Mouse (Mus musculus): Measurements from ENCODE around the gene Apol7e.
"Not testable (repeated sequence)": the region's sequence is repeated elsewhere in the genome, so short reads cannot be mapped to it uniquely, and the experiment has no call there.

Gene Apol7e

DNA sequence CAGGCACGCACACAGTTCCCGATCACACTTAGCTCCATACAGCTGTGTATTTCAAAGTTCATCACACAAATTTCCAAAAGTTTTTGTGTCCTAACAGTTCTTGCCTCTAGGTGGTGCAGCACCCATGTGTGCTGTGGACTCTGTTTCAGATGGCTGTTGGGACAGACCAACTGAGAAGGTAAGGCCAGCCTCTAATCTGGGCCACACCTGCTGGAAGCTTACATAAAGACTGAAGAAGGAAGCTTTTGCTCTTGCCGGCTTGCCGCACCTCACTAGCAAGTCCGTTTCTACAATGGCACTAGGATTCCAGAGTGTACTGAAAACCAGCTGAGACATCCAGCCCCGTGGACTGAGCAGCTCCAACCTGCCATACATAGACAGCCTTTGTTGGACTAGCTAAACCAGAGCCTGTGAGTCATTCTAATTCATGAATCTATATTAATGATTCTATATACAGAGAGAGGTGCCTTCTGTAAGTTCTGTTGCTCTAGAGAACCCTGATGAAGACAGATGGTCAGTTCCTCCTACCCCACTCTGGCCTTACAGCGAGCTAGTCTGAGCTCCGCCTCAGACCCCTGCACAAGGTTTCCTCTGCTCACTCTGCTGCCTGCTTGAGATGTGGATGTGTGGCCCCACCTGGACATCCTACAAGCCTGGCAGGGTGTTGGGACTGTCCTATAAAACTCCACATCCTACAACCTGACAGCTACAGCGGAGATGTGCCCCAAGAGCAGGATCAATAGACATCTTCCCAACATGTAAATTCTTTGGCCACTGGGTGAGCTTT, 42.0 kb downstream of the Apol7e start:
- DNase-seq (ENCODE audit: low read depth), result no peak

GRCm38 (mm10) chr15:77741556-77741955, 42.9 kb downstream of the Apol7e start:
- DNase-seq (ENCODE audit: low read depth), result not testable (repeated sequence)

- no peak for DNase-seq (ENCODE audit: low read depth)
These were observed 46.0 kb downstream of the Apol7e start for GRCm38 (mm10) chr15:77744632-77745031.

- DNase-seq (ENCODE audit: low read depth), result no peak
These were observed 46.4 kb downstream of the Apol7e start for GRCm38 (mm10) chr15:77745081-77745480.

GRCm38 (mm10) chr15:77746326-77746725, 47.7 kb downstream of the Apol7e start:
- no peak for DNase-seq (ENCODE audit: low read depth)

DNA sequence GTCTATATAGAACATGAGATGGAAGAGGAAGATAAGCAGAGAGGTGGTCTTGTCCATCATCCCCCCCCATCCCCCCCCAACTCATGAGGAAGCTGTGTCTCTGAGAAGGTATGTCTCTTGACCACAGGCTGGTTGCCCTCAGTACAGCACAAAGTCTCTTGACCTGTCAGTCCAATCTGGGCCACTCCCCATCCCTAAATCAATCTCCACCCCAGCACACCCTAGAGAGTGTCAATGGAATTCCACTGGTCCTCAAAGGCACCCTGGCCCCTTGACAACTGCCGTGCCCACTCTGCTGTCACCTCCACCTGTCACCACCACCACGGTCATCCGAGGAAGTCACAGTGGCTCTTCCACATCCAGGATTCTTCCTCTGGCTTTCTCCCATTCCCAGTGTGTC, 49.8 kb downstream of the Apol7e start:
- DNase-seq (ENCODE audit: low read depth), result no peak

DNA sequence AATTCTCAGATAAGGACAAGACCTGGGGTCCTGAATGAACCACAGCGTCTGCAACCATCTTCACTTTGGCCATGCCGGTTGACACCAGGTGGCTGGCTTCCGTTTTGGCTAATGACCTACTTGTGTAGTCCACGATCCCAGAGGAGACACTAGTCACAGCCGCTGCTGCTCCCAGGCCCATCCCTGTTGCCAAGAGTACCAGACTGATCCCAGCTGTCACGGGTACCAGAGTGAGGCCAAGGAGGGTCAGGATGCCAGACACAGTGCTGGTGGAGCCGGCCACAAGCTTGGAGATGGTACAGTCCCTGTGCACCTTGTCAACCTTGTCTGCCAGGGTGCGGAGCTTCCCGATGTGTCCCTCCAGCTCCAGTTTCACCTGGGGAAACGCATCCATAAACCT, 51.1 kb downstream of the Apol7e start:
- no peak for DNase-seq (ENCODE audit: low read depth)

GRCm38 (mm10) chr15:77750461-77750860, 51.8 kb downstream of the Apol7e start:
- peak; percentile 76 for DNase-seq (ENCODE audit: low read depth)

DNA sequence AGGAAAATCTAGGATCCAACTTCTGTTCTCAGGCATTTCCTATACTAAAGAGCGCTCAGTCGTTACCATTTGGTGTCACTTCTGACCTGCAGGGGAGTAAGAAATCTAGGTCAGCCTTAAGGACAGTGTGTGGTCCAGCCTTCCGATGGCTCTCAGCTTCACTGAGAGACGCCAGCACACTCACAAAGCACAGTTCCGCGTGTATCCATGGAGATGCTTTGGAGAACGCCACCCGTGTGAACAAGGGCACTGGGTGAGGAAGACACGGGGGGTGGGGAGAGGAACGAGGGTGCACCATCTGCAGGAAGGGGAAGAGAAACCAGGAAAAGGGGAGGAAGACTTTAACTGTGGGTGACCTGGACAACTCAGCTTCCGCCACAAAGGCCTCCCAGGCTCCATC, 53.8 kb downstream of the Apol7e start:
- DNase-seq (ENCODE audit: low read depth), result no peak

GRCm38 (mm10) chr15:77755132-77755531, 56.5 kb downstream of the Apol7e start:
- no peak for DNase-seq (ENCODE audit: low read depth)

GRCm38 (mm10) chr15:77756081-77756480, 57.4 kb downstream of the Apol7e start:
- no peak for DNase-seq (ENCODE audit: low read depth)

- DNase-seq (ENCODE audit: low read depth), result peak; percentile 77
These were observed 58.2 kb downstream of the Apol7e start, which contains the start of gene Apol8 for GRCm38 (mm10) chr15:77756848-77757247. Apol8 (minus strand) TSS chr15:77757003.

DNA sequence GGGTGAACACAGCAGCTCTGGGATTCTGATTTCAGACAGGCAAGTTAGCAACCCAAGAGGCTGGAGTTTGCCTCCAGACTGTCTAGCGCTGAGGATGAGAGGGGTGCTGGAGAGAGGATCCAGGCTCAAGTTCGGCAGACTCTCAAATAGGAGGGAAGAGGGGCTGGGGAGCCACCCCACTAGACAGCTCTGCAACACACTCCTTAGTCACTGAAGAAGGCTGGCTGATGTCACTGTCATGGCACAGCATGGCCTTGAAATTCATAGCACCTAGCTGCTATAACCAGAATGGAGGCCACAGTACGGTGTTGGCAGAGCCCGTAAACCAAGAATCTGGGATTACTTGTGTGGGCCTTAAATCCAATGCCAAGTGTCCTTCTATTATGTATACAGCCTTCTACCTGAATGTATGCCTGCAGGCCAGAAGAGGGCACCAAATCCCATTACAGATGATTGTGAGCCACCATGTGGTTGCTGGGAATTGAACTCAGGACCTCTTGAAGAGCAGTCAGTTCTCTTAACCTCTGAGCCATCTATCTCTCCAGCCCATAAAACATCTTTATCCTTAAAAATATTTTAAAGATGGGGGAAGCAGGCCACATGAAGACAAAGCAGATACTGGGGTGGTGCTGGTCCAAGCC, 59.0 kb downstream of the Apol7e start:
- peak; percentile 59 for DNase-seq (ENCODE audit: low read depth)

- no peak for DNase-seq (ENCODE audit: low read depth)
These were observed 61.4 kb downstream of the Apol7e start for GRCm38 (mm10) chr15:77760037-77760436.

DNA sequence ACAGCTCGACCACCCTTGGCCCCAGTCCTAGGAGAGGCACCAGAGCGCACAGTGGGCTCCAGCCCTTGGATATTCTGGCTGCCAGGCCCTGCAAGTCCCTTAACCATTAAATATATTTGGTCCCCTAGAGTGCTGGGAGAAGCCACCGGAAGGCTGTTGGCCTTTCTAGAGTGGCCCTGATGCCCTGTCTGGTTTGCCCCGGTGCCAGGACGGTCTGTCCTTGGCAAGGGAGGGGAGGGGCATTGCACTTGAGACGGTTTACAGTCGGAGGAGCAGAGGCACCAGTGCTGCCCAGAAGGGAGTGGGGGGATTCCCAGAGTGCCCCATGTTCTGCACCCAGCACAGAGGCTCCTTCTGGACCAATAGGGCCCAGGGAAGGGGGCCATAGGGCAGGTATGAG, 62.4 kb downstream of the Apol7e start:
- no peak for DNase-seq (ENCODE audit: low read depth)

DNA sequence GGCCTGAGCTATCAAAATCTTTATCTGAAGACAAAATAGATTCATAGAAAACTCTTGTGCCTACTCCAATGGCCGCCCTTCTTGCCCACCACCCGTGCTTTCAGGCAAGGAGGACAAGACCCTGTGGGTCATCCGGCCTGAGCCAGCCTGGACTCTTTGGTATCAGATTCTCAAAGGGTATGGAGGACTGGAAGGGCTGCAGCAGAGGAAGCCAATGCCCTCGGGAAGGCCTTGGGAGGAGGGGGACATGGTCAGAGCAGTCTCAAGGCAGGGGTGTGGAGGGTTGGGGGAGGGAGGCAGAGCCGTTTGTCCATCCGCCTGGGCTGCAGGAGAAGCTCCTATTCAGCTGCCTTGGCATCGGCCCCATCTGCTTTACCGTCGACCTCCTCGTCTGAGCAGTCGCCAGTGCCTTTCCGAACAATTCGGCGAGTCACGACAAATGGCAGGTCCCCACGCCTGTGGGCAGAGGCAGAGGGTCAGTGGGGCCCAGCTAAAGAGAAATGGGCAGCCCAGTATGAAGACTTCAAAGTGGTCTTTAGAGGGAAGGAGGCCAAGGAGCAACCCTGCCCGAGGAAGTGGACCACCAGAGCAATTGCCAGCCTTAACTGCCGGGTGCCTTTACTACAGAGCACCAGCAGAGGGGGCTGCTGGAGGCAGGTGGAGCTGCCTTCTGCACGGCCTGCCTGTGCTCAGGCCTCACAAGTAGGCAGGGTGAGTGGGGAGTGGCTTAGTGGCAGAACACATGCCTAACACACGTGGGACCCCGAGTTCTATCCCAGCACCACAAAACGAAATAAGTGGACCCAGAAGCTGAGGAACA, 63.1 kb downstream of the Apol7e start:
- peak; percentile 54 for DNase-seq (ENCODE audit: low read depth)

- DNase-seq (ENCODE audit: low read depth), result no peak
These were observed 64.4 kb downstream of the Apol7e start for GRCm38 (mm10) chr15:77763050-77763449.

- DNase-seq (ENCODE audit: low read depth), result no peak
These were observed 65.0 kb downstream of the Apol7e start for GRCm38 (mm10) chr15:77763702-77764101.

DNA sequence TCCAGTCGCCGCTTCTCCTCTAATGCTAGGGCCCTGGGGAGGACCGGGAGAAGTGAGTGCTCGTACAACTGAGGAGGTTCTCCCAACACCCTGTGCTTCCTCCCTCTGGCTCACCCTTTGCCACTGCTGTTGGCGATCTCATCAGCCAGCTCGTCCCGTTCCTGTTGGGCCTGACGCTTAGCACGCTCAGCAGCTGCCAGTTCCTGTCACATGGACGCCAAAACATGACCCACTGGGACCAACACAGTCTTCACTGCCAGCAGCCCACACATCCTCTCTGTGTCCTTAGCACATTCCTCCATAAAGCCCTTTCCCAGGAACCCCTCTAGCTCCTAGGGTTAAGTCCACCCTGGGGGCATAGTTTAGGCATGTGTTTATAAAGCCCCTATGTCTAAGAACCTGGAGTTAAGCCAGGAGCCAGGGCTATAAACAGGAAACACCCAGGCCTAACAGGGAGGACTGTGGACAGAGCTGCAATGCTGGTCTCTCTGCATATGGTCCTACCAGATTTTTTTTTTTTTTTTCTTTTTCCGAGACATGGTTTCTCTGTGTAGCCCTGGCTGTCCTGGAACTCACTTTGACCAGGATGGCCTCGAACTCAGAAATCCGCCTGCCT, 65.8 kb downstream of the Apol7e start:
- DNase-seq (ENCODE audit: low read depth), result no peak

- no peak for DNase-seq (ENCODE audit: low read depth)
These were observed 66.9 kb downstream of the Apol7e start for GRCm38 (mm10) chr15:77765484-77766093.

DNA sequence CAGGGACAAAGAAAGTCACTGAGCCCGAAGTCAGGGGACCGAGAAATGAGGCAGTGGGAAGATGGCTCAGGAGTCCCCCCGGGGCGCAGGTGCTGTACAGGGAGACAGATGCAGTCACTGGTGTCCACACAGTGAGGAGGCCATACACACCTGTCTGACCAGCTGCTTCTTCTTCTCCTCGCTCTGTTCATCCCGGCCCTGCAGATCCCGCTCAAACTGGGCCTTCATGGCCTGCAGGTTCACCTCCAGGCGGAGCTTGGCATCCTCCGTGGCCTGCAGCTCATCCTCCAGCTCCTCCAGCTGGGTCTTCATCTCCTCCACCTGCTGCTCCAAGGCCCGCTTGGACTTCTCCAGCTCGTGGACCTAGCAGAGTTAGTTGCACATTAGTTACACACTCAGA, 68.3 kb downstream of the Apol7e start:
- no peak for DNase-seq (ENCODE audit: low read depth)
